Mouse (Mus musculus): ENCODE measurements around the gene Hoxd13. TPM values are rescaled to one million over a fixed set of nuclear protein-coding genes. Genes with fewer than 3 reads are reported as not detected.
A peak's percentile ranks its signal among the peaks of the same experiment; 100 is the strongest.

Gene Hoxd13
- total and polyA plus RNA-seq, 2 experiments from 2014 or later = 0.21 TPM; not detected in 1

GRCm38 (mm10) chr2:74699664-74700545, 31.8 kb downstream of the Hoxd13 start:
- WGBS = 3% methylated on average over 23 of the region's 23 CpGs

DNA sequence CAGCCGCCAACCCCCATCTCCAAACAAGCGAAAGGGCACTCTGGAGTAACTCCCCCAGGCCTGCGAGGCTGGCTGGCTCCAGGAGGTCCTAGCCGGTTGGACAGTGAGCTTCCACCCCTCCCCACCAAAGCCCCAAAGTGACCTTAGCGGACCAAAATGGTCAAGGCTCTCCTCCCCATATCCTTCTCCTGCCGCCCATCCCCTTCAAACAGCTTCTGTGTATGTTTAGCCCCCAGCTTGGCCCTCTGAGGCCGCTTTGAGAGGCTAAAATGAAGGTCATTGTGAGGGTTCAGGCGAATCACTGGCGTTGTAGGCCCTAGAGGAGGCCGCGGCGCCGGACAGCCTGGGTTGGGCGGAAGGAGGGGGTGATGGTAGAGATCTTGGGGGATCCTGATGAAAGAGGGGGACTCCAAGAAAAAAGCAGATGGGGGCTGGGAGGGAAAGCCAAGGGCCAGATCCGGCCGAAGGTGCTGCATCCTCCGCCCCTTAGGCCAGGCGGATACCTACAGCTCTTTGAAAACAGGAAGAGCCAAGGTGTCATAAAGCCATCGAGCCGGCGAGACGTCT, 32.5 kb downstream of the Hoxd13 start:
- Histone ChIP-seq H3K4me3 (ENCODE audit: low read length) (no peak overlapping the region), H3K4me2 (ENCODE audit: low read depth, low read length) (no peak overlapping the region), H3K4me1 (ENCODE audit: insufficient read depth, low read length) (no peaks in the 10 kb centered on the region), H3K27ac (no peak overlapping the region), H3K36me3 (ENCODE audit: insufficient read depth, low read length) (no peaks in the 10 kb centered on the region), H3K9ac (replicated peaks; ENCODE audit: low read length) (no peak overlapping the region), H3K27me3 (ENCODE audit: insufficient read depth, low read length) (peaks cover 89% of the 10 kb centered on the region), H3K9me3 (ENCODE audit: low read length) (no peaks in the 10 kb centered on the region)
- TF ChIP-seq CTCF (IDR thresholded peaks at IDR 0.05; ENCODE audit: low read depth) = no peak
- 3% methylated on average over 22 of the region's 22 CpGs for WGBS
- DNase-seq (ENCODE audit: low spot score) (no peak), ATAC-seq (no peak)

More at GRCm38 (mm10) chr2:74699664-74700545, 31.8 kb downstream of the Hoxd13 start:
- Histone ChIP-seq H3K27me3 (ENCODE audit: insufficient read depth, low read length) (peaks cover 90% of the 10 kb centered on the region), H3K9ac (replicated peaks; ENCODE audit: low read length) (no peak overlapping the region), H3K9me3 (ENCODE audit: low read length) (no peaks in the 10 kb centered on the region), H3K36me3 (ENCODE audit: insufficient read depth, low read length) (no peaks in the 10 kb centered on the region), H3K4me2 (ENCODE audit: low read depth, low read length) (no peak overlapping the region), H3K4me3 (ENCODE audit: low read length) (no peak overlapping the region), H3K27ac (no peak overlapping the region), H3K4me1 (ENCODE audit: insufficient read depth, low read length) (no peaks in the 10 kb centered on the region)
- ATAC-seq (no peak), DNase-seq (ENCODE audit: low spot score) (no peak)
- no peak for TF ChIP-seq CTCF (IDR thresholded peaks at IDR 0.05; ENCODE audit: low read depth)

- DNase-seq (ENCODE audit: low spot score) = peak; percentile 91
- Histone ChIP-seq H3K27me3 (ENCODE audit: insufficient read depth, low read length) (peaks cover 89% of the 10 kb centered on the region), H3K36me3 (ENCODE audit: insufficient read depth, low read length) (no peaks in the 10 kb centered on the region), H3K4me2 (ENCODE audit: low read depth, low read length) (no peak overlapping the region), H3K4me1 (ENCODE audit: insufficient read depth, low read length) (no peaks in the 10 kb centered on the region), H3K27ac (no peak overlapping the region), H3K9me3 (ENCODE audit: low read length) (no peaks in the 10 kb centered on the region), H3K4me3 (ENCODE audit: low read length) (no peak overlapping the region), H3K9ac (replicated peaks; ENCODE audit: low read length) (no peak overlapping the region)
- no peak for ATAC-seq
- TF ChIP-seq CTCF (IDR thresholded peaks at IDR 0.05; ENCODE audit: low read depth) = peak; percentile 90
- WGBS = 11% methylated on average over 17 of the region's 17 CpGs
Observed at GRCm38 (mm10) chr2:74701949-74702819, 34.1 kb downstream of the Hoxd13 start.

- ATAC-seq (no peak), DNase-seq (ENCODE audit: low spot score) (no peak)
- Histone ChIP-seq H3K27me3 (ENCODE audit: insufficient read depth, low read length) (peaks cover 90% of the 10 kb centered on the region), H3K27ac (no peak overlapping the region), H3K9ac (replicated peaks; ENCODE audit: low read length) (no peak overlapping the region), H3K9me3 (ENCODE audit: low read length) (no peaks in the 10 kb centered on the region), H3K4me1 (ENCODE audit: insufficient read depth, low read length) (no peaks in the 10 kb centered on the region), H3K36me3 (ENCODE audit: insufficient read depth, low read length) (no peaks in the 10 kb centered on the region), H3K4me2 (ENCODE audit: low read depth, low read length) (no peak overlapping the region), H3K4me3 (ENCODE audit: low read length) (no peak overlapping the region)
- TF ChIP-seq CTCF (IDR thresholded peaks at IDR 0.05; ENCODE audit: low read depth) = no peak
- WGBS = 17% methylated on average over 6 of the region's 6 CpGs
Observed at GRCm38 (mm10) chr2:74702820-74703219, 34.7 kb downstream of the Hoxd13 start.

DNA sequence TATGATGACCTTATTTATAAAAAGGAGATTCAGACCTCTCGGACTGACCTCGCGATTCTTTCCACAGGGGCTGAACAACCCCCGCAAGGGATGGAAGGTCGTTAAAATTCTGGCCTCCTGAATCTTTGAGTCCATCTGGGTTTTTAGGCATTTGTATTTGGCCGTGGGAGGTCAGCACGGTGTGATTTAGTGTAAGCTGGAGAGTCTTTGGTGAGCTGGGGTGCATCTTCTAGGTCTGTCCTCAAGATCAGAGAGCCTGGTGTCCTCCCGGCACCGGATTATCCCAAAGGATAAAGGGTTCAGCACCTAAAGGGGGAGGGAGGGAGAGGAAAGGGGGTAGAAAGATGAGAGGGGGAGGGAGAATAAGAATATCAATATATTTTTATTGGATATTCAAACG, 35.2 kb downstream of the Hoxd13 start:
- DNase-seq (ENCODE audit: low spot score) (no peak), ATAC-seq (no peak)
- Histone ChIP-seq H3K4me3 (ENCODE audit: low read length) (no peak overlapping the region), H3K9me3 (ENCODE audit: low read length) (no peaks in the 10 kb centered on the region), H3K9ac (replicated peaks; ENCODE audit: low read length) (no peak overlapping the region), H3K27ac (no peak overlapping the region), H3K4me1 (ENCODE audit: insufficient read depth, low read length) (no peaks in the 10 kb centered on the region), H3K4me2 (ENCODE audit: low read depth, low read length) (no peak overlapping the region), H3K36me3 (ENCODE audit: insufficient read depth, low read length) (no peaks in the 10 kb centered on the region), H3K27me3 (ENCODE audit: insufficient read depth, low read length) (peaks cover 89% of the 10 kb centered on the region)
- 6% methylated on average over 10 of the region's 10 CpGs for WGBS
- TF ChIP-seq CTCF (IDR thresholded peaks at IDR 0.05; ENCODE audit: low read depth) = no peak

- DNase-seq (ENCODE audit: low spot score) (no peak), ATAC-seq (no peak)
- H3K36me3 ChIP-seq (ENCODE audit: insufficient read depth, low read length) = no peaks in the 10 kb centered on the region
- H3K4me2 ChIP-seq (ENCODE audit: low read depth, low read length) = no peak overlapping the region
- H3K27me3 ChIP-seq (ENCODE audit: insufficient read depth, low read length) = peaks cover 92% of the 10 kb centered on the region
- 2% methylated on average over 26 of the region's 26 CpGs for WGBS
- H3K9ac ChIP-seq (replicated peaks; ENCODE audit: low read length) = no peak overlapping the region
- no peaks in the 10 kb centered on the region for H3K4me1 ChIP-seq (ENCODE audit: insufficient read depth, low read length)
- no peak for TF ChIP-seq CTCF (IDR thresholded peaks at IDR 0.05; ENCODE audit: low read depth)
- H3K4me3 ChIP-seq (ENCODE audit: low read length) = no peak overlapping the region
- no peaks in the 10 kb centered on the region for H3K9me3 ChIP-seq (ENCODE audit: low read length)
- no peak overlapping the region for H3K27ac ChIP-seq
Observed at GRCm38 (mm10) chr2:74703720-74704392, 35.7 kb downstream of the Hoxd13 start.

All from hindbrain, postnatal 0 days (tissue).